Mouse (Mus musculus) ovary, adult 2 months (tissue): ENCODE data around the gene Gm29554. TPM values are rescaled to one million over a fixed set of nuclear protein-coding genes. Genes with fewer than 3 reads are reported as not detected.

Experiments
- polyA plus RNA-seq: library from polyadenylated mRNA; depleted of rRNA; stranded (reverse); fragments of >200 nt; gene quantifications from 2 replicates; pipeline ENCODE4 v1.2.3, GENCODE M21; 2012; rRNA removed

The Gm29554 gene
- not detected in 2 replicates for polyA plus RNA-seq

GRCm38 (mm10) chrY:12273632-12274031 lies at the start of gene Gm29554:
TSS of gene Gm29554 (plus strand) at chrY:12273932.

Other genes starting within 250 kb of the Gm29554 start
- not detected in 2 replicates for gene Gm20812, start 108.0 kb downstream of the Gm29554 start, polyA plus RNA-seq